In genomic region chr2:75830233-75830632, GRCm38 (mm10) we compare ENCODE assay signal across 15 mouse cellular contexts.
"Had no signal": no experiment of that assay in that cellular context is flagged by ENCODE, and none has a peak within 500 bp of the region (broad histone marks: within the 10 kb centered on the region; RNA-seq: fewer than 3 reads in every experiment).

No protein-coding gene starts in this region.

- H3K27ac ChIP-seq: midbrain, embryonic 13.5 days; midbrain, embryonic 15.5 days; neural tube, embryonic 12.5 days had no signal

- H3K27me3 ChIP-seq: liver, embryonic 15.5 days; megakaryocyte, embryonic 14.5 days; midbrain, embryonic 13.5 days; midbrain, embryonic 15.5 days; neural tube, embryonic 12.5 days had no signal

- DNase-seq: lung, adult 18-20 months; lung, embryonic 14.5 days; lung, postnatal 10 days; lung, postnatal 4 days; right cerebral cortex, postnatal 14 days; spleen, adult 18-20 months; thymus, adult 18-20 months; thymus, postnatal 14 days; thymus, postnatal 36 days had no signal

- H3K36me3 ChIP-seq: liver, embryonic 15.5 days; midbrain, embryonic 13.5 days; midbrain, embryonic 15.5 days; neural tube, embryonic 12.5 days had no signal

- ATAC-seq: midbrain, embryonic 13.5 days; midbrain, embryonic 15.5 days had no signal

- H3K4me2 ChIP-seq: liver, embryonic 15.5 days; lung, embryonic 14.5 days; midbrain, embryonic 11.5 days; midbrain, embryonic 13.5 days; midbrain, embryonic 15.5 days; neural tube, embryonic 12.5 days had no signal

- H3K4me3 ChIP-seq: liver, embryonic 15.5 days; megakaryocyte, embryonic 14.5 days; midbrain, embryonic 13.5 days; midbrain, embryonic 15.5 days; neural tube, embryonic 12.5 days had no signal

- H3K9ac ChIP-seq: liver, embryonic 15.5 days; lung, embryonic 14.5 days; midbrain, embryonic 13.5 days; midbrain, embryonic 15.5 days; neural tube, embryonic 12.5 days had no signal

- H3K9me3 ChIP-seq: liver, embryonic 15.5 days; megakaryocyte, embryonic 14.5 days; midbrain, embryonic 13.5 days; midbrain, embryonic 15.5 days; neural tube, embryonic 12.5 days had no signal
